Mouse (Mus musculus) retina, embryonic 14.5 days (tissue): ENCODE data around the gene Ddi1.
"Not testable (repeated sequence)": the region's sequence is repeated elsewhere in the genome, so short reads cannot be mapped to it uniquely, and the experiment has no call there.

ENCODE experiments used
- DNase-seq: peaks from one replicate; pipeline ENCODE4 v3.0.0-alpha.2; 2015; ENCODE audit warnings: low spot score

Gene Ddi1

GRCm38 (mm10) chr9:6269796-6270280, at the start of gene Ddi1:
Gene Ddi1, minus strand, starts transcription at chr9:6269846.
- DNase-seq, result peak; percentile 13

DNA sequence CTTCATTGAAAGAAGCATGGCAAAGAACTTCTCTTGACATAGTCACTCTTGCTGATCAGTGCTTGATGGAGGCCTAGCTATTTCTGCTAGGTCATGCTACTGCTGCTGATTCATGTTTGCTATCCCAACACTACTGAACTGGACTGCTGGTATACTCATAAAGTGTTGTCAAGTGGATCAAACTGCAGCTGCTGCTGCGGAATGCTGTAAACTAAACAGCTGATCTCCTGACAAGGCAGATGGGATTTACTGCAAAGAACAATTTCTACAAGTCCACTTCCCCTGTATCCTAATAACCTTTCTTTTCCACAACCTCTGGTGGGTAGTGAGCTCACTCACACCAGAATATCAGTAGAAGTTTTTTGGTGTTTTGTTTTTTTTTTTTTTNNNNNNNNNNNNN, 47.5 kb upstream of the Ddi1 start:
- no peak for DNase-seq

DNA sequence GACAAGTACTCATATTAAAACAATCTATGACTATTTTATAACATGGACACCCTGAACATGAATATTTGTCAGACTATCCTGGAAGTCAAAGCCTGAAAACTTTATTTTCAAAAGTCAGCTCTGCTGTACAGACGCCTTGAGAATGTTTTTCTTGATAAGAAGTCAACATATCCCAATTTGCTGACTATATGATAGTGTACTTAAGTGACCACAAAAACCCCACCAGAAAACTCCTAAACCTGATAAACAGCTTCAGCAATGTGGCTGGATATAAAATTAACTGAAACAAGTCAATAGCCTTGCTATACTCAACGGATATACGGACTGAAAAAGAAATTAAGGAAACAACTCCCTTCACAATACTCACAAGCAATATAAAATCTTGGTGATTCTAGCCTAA, 36.2 kb upstream of the Ddi1 start:
- no peak for DNase-seq

GRCm38 (mm10) chr9:6304590-6304989, 34.9 kb upstream of the Ddi1 start:
- no peak for DNase-seq

GRCm38 (mm10) chr9:6302050-6302449, 32.4 kb upstream of the Ddi1 start:
- no peak for DNase-seq

GRCm38 (mm10) chr9:6298547-6298946, 28.9 kb upstream of the Ddi1 start:
- DNase-seq, result no peak

DNA sequence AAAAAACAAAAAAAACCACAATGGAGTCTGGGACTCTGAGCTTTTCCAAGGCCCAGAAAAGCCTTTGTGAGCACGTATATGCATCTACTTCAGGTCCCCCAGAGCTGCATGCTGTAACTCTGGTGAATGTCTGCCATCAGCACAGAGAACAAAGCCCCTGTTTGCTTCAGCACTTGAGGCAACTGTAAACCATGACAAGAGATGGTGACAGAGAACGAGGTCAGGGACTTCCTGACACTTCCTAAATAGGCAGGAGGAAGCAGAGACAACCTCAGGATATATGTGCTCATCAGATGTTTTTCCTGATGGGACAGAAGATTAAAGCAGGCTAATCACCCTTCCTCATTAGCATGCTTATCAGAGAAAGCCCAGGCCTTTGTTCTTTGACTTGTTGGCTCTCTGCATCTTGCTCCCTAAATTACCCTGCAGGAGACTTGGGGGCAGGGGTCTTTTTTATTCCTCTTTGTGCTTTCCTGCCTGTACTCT, 19.6 kb upstream of the Ddi1 start:
- no peak for DNase-seq

- DNase-seq, result no peak
Observed at GRCm38 (mm10) chr9:6286770-6287169, 17.1 kb upstream of the Ddi1 start.

- no peak for DNase-seq
Observed at GRCm38 (mm10) chr9:6277526-6277925, 7.9 kb upstream of the Ddi1 start.

GRCm38 (mm10) chr9:6276395-6276794, 6.7 kb upstream of the Ddi1 start:
- DNase-seq, result no peak

DNA sequence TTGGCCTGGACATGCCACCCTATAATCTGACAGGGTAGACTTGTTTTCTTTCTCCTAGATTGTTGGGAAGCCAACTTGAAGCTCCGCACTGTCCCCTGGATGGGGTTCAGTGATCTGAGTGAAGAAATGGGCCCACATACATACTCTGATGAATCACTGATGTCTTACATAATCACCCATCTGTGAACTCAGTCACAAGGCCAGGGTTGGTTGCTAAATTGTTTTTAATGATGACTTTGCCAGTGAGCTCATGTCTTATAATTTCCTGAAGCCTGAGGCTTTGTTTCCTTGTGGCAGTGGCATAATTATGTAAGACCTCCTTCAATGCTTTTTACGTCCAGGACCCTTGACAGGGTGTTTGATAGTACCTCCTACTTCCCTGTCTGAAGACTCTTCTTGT, 4.8 kb downstream of the Ddi1 start:
- no peak for DNase-seq

GRCm38 (mm10) chr9:6257072-6257471, 12.6 kb downstream of the Ddi1 start:
- no peak for DNase-seq

GRCm38 (mm10) chr9:6251990-6252389, 17.7 kb downstream of the Ddi1 start:
- DNase-seq, result no peak

- no peak for DNase-seq
Observed at GRCm38 (mm10) chr9:6250320-6250719, 19.3 kb downstream of the Ddi1 start.

DNA sequence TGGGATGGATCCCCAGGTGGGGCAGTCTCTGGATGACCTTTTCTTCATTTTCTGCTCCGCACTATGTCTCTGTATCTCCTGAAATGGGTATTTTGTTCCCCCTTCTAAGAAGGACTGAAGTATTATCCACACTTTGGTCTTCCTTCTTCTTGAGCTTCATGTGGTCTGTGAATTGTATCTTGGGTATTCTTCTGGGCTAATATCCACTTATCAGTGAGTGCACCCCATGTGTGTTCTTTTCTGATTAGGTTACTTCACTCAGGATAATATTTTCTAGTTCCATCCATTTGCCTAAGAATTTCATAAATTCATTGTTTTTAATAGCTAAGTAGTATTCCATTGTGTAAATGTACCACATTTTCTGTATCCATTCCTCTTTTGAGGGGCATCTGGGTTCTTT, 33.7 kb downstream of the Ddi1 start:
- DNase-seq, result not testable (repeated sequence)

- peak; percentile 38 for DNase-seq
Observed at GRCm38 (mm10) chr9:6217505-6217904, 52.1 kb downstream of the Ddi1 start.

DNA sequence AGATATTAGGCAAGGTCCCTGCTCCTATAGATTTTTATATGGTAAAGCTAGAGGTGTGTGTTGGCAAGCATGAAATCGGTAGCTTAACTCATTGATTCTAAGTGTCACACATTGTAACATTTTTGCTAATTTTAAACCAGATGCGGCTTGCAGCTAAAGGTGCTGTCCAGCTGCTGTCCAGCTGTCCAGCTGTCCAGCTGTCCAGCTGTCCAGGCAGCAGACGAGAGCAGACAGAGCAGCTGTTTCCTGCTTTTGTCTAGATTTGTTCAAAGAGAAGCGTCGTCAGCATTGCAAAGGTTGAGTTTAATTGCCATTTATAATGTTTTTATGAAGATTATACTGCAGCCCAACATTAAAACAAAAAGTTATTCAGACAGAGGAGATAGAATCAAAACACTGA, 56.8 kb downstream of the Ddi1 start:
- DNase-seq, result no peak
